Mouse (Mus musculus) hindbrain, embryonic 14.5 days (tissue): ENCODE measurements around the gene Krtap11-1. TPM values are rescaled to one million over a fixed set of nuclear protein-coding genes. Genes with fewer than 3 reads are reported as not detected.

ENCODE experiments used
- ATAC-seq: fragments of 200-750 bp; cut with Nextera tagmentation; 2 replicates; pipeline ENCODE4 v1.8.0; 2017; ENCODE audit warnings: moderate number of reproducible peaks, mild to moderate bottlenecking, moderate TSS enrichment, moderate library complexity; ENCODE audit not compliant: low FRiP score
- DNase-seq: peaks from one replicate; pipeline ENCODE4 v3.0.0-alpha.2; 2015; ENCODE audit warnings: low spot score
- H3K27ac ChIP-seq: fragments of 300-500 bp; sonication (generic); 2 replicates; pipeline ENCODE4 v1.5.1; 2014; ENCODE audit warnings: mild to moderate bottlenecking, moderate library complexity
- H3K27me3 ChIP-seq: fragments of 300-500 bp; sonication (generic); 2 replicates; pipeline ENCODE4 v1.6.1; 2014; ENCODE audit warnings: mild to moderate bottlenecking, low read length, mixed read lengths; ENCODE audit not compliant: control insufficient read depth, insufficient read depth
- H3K36me3 ChIP-seq: fragments of 300-500 bp; sonication (generic); replicated peaks from 2 replicates; pipeline ENCODE4 v1.6.1; 2014; ENCODE audit not compliant: control insufficient read depth, insufficient read depth
- H3K4me1 ChIP-seq: fragments of 300-500 bp; sonication (generic); replicated peaks from 2 replicates; pipeline ENCODE4 v1.6.1; 2014; ENCODE audit warnings: antibody characterized with exemption, low read length, mixed read lengths; ENCODE audit not compliant: control insufficient read depth, insufficient read depth
- H3K4me2 ChIP-seq: fragments of 300-500 bp; sonication (generic); replicated peaks from 2 replicates; pipeline ENCODE4 v1.6.1; 2014; ENCODE audit warnings: mild to moderate bottlenecking, moderate library complexity
- H3K4me3 ChIP-seq: fragments of 300-500 bp; sonication (generic); replicated peaks from 2 replicates; pipeline ENCODE4 v1.5.1; 2014; ENCODE audit warnings: mild to moderate bottlenecking, low read length
- H3K9ac ChIP-seq: fragments of 300-500 bp; sonication (generic); 2 replicates; pipeline ENCODE4 v1.6.1; 2014
- H3K9me3 ChIP-seq: fragments of 300-500 bp; sonication (generic); 2 replicates; pipeline ENCODE4 v1.6.1; 2016; ENCODE audit warnings: low read length; ENCODE audit not compliant: control insufficient read depth
- WGBS: fragments of 180-500 bp; shearing (Covaris S2); extraction: QIAGEN DNeasy Blood & Tissue Kit; methylation state at CpG from one replicate; pipeline ENCODE4 v1.1.7; 2014; 5-methylcytosine and 5-hydroxymethylcytosine counted together
- polyA plus RNA-seq: library from polyadenylated mRNA; unstranded; fragments of >200 nt; fragmentation: Nextera tagmentation; extraction: Ambion mirVana; gene quantifications from 2 replicates; pipeline ENCODE4 v1.2.1, GENCODE M21; 2014

Gene Krtap11-1
- polyA plus RNA-seq = not detected in 2 replicates

- ATAC-seq (no peak), DNase-seq (no peak)
- Histone ChIP-seq H3K4me3 (no peak within 1 kb of the TSS), H3K27ac (no peak within 1 kb of the TSS), H3K36me3 (no peaks in the 10 kb centered on the region), H3K4me2 (no peak within 1 kb of the TSS), H3K9ac (no peak within 1 kb of the TSS), H3K27me3 (no peaks in the 10 kb centered on the region), H3K9me3 (no peaks in the 10 kb centered on the region), H3K4me1 (no peaks in the 10 kb centered on the region)
- 96% methylated on average over 5 of the region's 5 CpGs for WGBS
Observed at GRCm38 (mm10) chr16:89571083-89571482, at the start of gene Krtap11-1. Gene Krtap11-1 (minus strand): TSS chr16:89571183.

DNA sequence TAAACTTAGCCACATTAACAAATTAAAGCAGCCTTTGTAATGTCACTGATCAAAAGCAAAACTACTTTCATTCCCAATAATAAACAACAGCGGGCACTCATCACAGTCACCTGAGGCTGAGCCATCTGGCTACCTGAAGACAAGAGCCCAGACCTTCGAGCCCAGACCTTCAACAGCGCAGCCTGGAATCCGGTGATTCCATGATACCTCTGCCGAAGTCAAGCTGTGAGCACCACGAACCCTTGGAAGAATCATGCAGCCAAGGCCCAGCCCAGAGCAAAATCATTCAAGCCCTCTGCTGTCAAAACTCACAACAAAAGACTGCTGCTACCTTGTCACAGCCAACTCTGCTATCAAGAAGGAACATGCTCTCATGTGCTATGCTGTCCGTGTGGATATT is 47.2 kb upstream of the Krtap11-1 start:
- H3K36me3 ChIP-seq = no peaks in the 10 kb centered on the region
- H3K9me3 ChIP-seq = no peaks in the 10 kb centered on the region
- no peak overlapping the region for H3K4me3 ChIP-seq
- no peak overlapping the region for H3K4me2 ChIP-seq
- H3K27me3 ChIP-seq = no peaks in the 10 kb centered on the region
- no peak for DNase-seq
- no peak overlapping the region for H3K27ac ChIP-seq
- WGBS = 90% methylated on average over 7 of the region's 7 CpGs
- H3K4me1 ChIP-seq = no peaks in the 10 kb centered on the region
- no peak overlapping the region for H3K9ac ChIP-seq
- ATAC-seq = no peak

- no peak for DNase-seq
- H3K4me1 ChIP-seq = no peaks in the 10 kb centered on the region
- no peak overlapping the region for H3K27ac ChIP-seq
- WGBS = 63% methylated on average over 3 of the region's 3 CpGs
- no peak for ATAC-seq
- H3K4me2 ChIP-seq = no peak overlapping the region
- no peaks in the 10 kb centered on the region for H3K36me3 ChIP-seq
- H3K4me3 ChIP-seq = no peak overlapping the region
- no peaks in the 10 kb centered on the region for H3K9me3 ChIP-seq
- no peak overlapping the region for H3K9ac ChIP-seq
- no peaks in the 10 kb centered on the region for H3K27me3 ChIP-seq
Observed at GRCm38 (mm10) chr16:89617251-89617650, 46.3 kb upstream of the Krtap11-1 start.

GRCm38 (mm10) chr16:89613726-89614125 is 42.7 kb upstream of the Krtap11-1 start:
- ATAC-seq = peak; percentile 57; the same call in 1 of the 2 replicates
- WGBS = 66% methylated on average over 12 of the region's 12 CpGs
- DNase-seq = peak; percentile 29

DNA sequence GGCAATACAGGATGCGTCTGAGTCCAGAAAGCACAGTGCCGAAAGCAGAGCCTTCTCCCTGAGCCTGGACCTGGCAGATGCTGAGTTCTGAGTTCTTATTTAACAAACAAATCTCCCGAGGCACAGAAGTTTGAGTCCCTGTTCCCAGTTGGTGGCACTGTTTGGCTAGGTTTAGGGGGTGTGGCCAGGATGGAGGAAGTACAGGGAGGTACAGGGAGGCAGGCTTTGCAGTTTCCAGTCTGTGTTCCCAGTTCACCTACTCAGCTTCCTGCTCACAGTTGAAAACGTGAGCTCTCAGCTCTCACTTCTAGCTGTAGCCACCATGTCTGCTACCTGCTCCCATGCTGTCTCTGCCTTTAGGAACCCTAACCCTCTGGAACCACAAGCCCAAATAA is 37.8 kb upstream of the Krtap11-1 start:
- Histone ChIP-seq H3K9me3 (no peaks in the 10 kb centered on the region), H3K4me2 (no peak overlapping the region), H3K4me3 (no peak overlapping the region), H3K9ac (no peak overlapping the region), H3K4me1 (no peaks in the 10 kb centered on the region), H3K27ac (no peak overlapping the region), H3K36me3 (no peaks in the 10 kb centered on the region), H3K27me3 (no peaks in the 10 kb centered on the region)
- DNase-seq = no peak
- WGBS = 82% methylated on average over 4 of the region's 4 CpGs
- no peak for ATAC-seq

More at GRCm38 (mm10) chr16:89613726-89614125, 42.7 kb upstream of the Krtap11-1 start:
- no peaks in the 10 kb centered on the region for H3K27me3 ChIP-seq
- H3K27ac ChIP-seq = no peak overlapping the region
- no peaks in the 10 kb centered on the region for H3K9me3 ChIP-seq
- no peaks in the 10 kb centered on the region for H3K4me1 ChIP-seq
- no peak overlapping the region for H3K9ac ChIP-seq
- no peaks in the 10 kb centered on the region for H3K36me3 ChIP-seq
- no peak overlapping the region for H3K4me2 ChIP-seq
- H3K4me3 ChIP-seq = no peak overlapping the region

DNA sequence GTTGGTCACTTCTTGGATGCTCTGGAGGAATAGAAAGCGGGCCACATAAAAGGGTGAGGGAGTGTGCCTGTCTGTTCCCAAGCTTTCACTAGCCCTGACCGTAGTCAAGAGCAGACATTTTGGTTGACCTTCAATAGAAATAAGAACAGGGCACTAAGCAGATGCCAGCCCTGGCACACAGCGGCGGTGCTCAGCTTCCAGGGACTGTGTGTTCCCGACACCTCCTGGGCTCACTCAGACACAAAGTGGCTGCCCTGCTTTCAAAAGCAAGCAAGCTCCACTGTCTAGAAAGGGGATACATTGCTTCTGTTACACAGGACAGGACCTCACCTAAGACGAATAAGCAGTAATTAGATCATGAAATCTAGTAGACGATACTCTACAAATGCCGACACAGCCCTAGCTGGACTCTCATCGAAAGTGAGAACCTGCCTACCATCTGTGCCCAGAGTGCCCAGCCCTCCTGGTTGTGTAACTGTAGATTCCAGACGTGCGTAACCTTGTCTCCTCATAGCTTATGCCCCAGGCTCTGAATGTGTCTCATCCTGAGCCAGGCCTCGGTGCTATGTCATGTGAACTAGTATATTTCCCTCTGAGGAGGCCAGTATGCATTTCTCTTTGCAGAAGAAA is 37.3 kb upstream of the Krtap11-1 start:
- Histone ChIP-seq H3K4me3 (no peak overlapping the region), H3K27ac (no peak overlapping the region), H3K9ac (no peak overlapping the region), H3K9me3 (no peaks in the 10 kb centered on the region), H3K36me3 (no peaks in the 10 kb centered on the region), H3K27me3 (no peaks in the 10 kb centered on the region), H3K4me2 (no peak overlapping the region), H3K4me1 (no peaks in the 10 kb centered on the region)
- 95% methylated on average over 12 of the region's 12 CpGs for WGBS
- no peak for ATAC-seq
- no peak for DNase-seq

- Histone ChIP-seq H3K9ac (no peak overlapping the region), H3K4me1 (no peaks in the 10 kb centered on the region), H3K4me2 (no peak overlapping the region), H3K4me3 (no peak overlapping the region), H3K27ac (no peak overlapping the region), H3K36me3 (no peaks in the 10 kb centered on the region), H3K27me3 (no peaks in the 10 kb centered on the region), H3K9me3 (no peaks in the 10 kb centered on the region)
- DNase-seq (no peak), ATAC-seq (no peak)
- WGBS = 91% methylated on average over 3 of the region's 3 CpGs
Observed at GRCm38 (mm10) chr16:89606951-89607350, 36.0 kb upstream of the Krtap11-1 start.

- WGBS = 70% methylated on average over 3 of the region's 3 CpGs
- no peak for DNase-seq
Observed at GRCm38 (mm10) chr16:89587209-89587608, 16.2 kb upstream of the Krtap11-1 start.

DNA sequence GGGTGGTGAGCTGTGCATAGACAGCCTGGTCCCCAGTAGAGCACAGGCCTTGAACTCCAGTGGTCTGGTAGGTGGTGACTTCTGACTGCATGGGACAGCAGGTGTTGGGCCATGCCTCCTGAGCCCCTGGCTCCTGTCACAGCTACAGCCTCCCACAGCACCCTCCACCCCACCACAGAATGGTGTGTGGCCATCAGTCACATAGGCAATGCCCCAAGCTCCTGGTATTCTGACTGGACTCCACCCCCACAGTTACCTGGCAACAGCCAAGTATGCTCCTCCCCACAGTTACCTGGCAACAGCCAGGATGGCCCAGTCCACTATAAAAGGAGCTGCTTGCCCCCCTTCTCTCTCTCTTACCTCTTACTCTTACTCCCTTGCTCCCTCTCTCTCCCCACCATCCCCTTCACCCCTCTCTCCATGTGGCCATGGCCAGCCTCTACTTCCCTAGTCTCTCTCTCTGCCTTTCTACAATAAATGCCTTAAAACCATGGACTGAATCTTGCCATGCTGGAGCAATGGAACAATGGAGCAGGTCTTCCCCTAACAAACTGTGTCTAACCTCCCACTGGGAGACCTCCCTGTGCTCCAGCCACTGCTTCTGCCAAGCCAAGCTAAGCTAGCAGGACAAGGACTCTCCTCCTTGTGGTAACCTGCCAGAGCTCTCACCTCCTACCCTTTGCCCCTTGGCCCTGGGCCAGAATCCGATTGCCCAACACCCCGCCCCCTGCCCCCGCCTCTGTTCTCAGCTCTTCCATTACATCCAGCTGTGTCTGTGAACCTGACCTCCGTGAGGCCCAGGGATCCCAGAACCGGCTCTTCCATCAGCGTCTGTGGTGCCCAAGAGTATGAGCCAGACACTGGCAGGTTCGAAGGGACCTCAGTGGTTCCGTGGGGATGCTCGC is 14.9 kb upstream of the Krtap11-1 start:
- 67% methylated on average over 9 of the region's 9 CpGs for WGBS

More at GRCm38 (mm10) chr16:89587209-89587608, 16.2 kb upstream of the Krtap11-1 start:
- no peaks in the 10 kb centered on the region for H3K36me3 ChIP-seq
- H3K4me2 ChIP-seq = no peak overlapping the region
- H3K9me3 ChIP-seq = 0 out of 2 replicates have a peak, but pooled peaks cover 6% of the 10 kb centered on the region
- no peaks in the 10 kb centered on the region for H3K4me1 ChIP-seq
- ATAC-seq = no peak
- no peak overlapping the region for H3K4me3 ChIP-seq
- no peak overlapping the region for H3K27ac ChIP-seq
- H3K27me3 ChIP-seq = no peaks in the 10 kb centered on the region
- H3K9ac ChIP-seq = no peak overlapping the region

More for the DNA sequence above, 14.9 kb upstream of the Krtap11-1 start:
- H3K9ac ChIP-seq = no peak overlapping the region
- H3K4me3 ChIP-seq = no peak overlapping the region
- H3K27ac ChIP-seq = no peak overlapping the region
- H3K4me1 ChIP-seq = no peaks in the 10 kb centered on the region
- no peaks in the 10 kb centered on the region for H3K36me3 ChIP-seq
- H3K4me2 ChIP-seq = no peak overlapping the region
- ATAC-seq (0 out of 2 replicates have a peak, but pooled peaks have one; percentile 17), DNase-seq (no peak)
- H3K27me3 ChIP-seq = no peaks in the 10 kb centered on the region
- no peaks in the 10 kb centered on the region for H3K9me3 ChIP-seq
